Comparison of ENCODE assay signal across 21 mouse cellular contexts in genomic region chr3:53036076-53036475, GRCm38 (mm10).
"Had no signal": no experiment of that assay in that cellular context is flagged by ENCODE, and none has a peak within 500 bp of the region (broad histone marks: within the 10 kb centered on the region; RNA-seq: fewer than 3 reads in every experiment).

No protein-coding gene starts in this region.

- H3K4me3 ChIP-seq: limb, embryonic 12.5 days; limb, embryonic 15.5 days; lung, embryonic 15.5 days; midbrain, embryonic 12.5 days; midbrain, embryonic 15.5 days; neural tube, embryonic 13.5 days had no signal

- H3K9me3 ChIP-seq: limb, embryonic 12.5 days; limb, embryonic 15.5 days; lung, embryonic 15.5 days; midbrain, embryonic 12.5 days; midbrain, embryonic 15.5 days; neural tube, embryonic 13.5 days had no signal

- H3K27ac ChIP-seq: limb, embryonic 12.5 days; limb, embryonic 15.5 days; liver, embryonic 14.5 days; lung, embryonic 15.5 days; midbrain, embryonic 12.5 days; midbrain, embryonic 15.5 days; neural tube, embryonic 13.5 days; stomach, postnatal 0 days had no signal

- DNase-seq: kidney, adult 9 months; kidney, postnatal 10 days; kidney, postnatal 36 days; left cerebral cortex, postnatal 4 days; liver, postnatal 0 days; lung, postnatal 10 days; lung, postnatal 36 days; retina, postnatal 1 day; right cerebral cortex, postnatal 4 days; thymus, adult 2 months; thymus, postnatal 14 days; thymus, postnatal 4 days had no signal

- H3K4me2 ChIP-seq: limb, embryonic 12.5 days; limb, embryonic 15.5 days; liver, embryonic 11.5 days; lung, embryonic 15.5 days; midbrain, embryonic 12.5 days; midbrain, embryonic 15.5 days; neural tube, embryonic 13.5 days had no signal

- ATAC-seq: liver, postnatal 0 days; midbrain, embryonic 15.5 days had no signal

- H3K36me3 ChIP-seq: limb, embryonic 12.5 days; limb, embryonic 15.5 days; lung, embryonic 15.5 days; midbrain, embryonic 12.5 days; midbrain, embryonic 15.5 days; neural tube, embryonic 13.5 days had no signal

- H3K27me3 ChIP-seq: lung, embryonic 15.5 days; midbrain, embryonic 15.5 days had no signal
